ENCODE assay signal across 10 mouse cellular contexts in the genomic region with DNA sequence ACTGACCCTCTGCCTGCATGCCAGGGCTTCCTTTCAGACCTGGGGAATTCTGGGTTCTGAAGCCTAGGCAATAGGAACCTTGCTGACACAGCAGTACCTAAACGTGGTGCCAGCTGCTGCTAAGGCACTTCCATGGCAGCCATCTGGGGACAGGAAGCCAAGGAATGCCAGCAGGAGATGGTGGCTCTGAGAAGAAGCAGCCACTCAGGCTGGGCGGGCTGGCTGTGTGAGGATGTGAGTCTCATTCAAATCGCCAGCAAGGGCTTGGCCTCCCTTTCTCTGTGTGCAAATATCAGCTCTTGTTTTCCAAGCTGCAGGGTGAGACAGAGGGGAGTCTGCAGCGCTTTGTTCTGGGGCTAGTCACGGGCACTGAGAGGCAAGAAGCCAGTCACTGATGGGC.
DNase-seq lines count a peak whose midpoint lies in the region; ATAC-seq and TF ChIP-seq lines count a peak whose summit lies in the region.
"Had no signal": no experiment of that assay in that cellular context is flagged by ENCODE, and none has a peak within 500 bp of the region (broad histone marks: within the 10 kb centered on the region; RNA-seq: fewer than 3 reads in every experiment).

No protein-coding gene starts in this region.

- H3K4me3 ChIP-seq in forebrain, embryonic 15.5 days: no peak overlapping the region
- no peak overlapping the region for H3K4me3 ChIP-seq in olfactory bulb, adult 2 months (ENCODE audit: insufficient read depth, low read depth, low read length)
- H3K4me3 ChIP-seq: embryonic facial prominence, embryonic 12.5 days had no signal

- H3K9ac ChIP-seq in forebrain, embryonic 15.5 days (replicated peaks): no peak overlapping the region
- H3K9ac ChIP-seq: embryonic facial prominence, embryonic 12.5 days; lung, embryonic 14.5 days had no signal

- peaks cover 6% of the 10 kb centered on the region; the same call in 1 of the 2 replicates for H3K9me3 ChIP-seq in forebrain, embryonic 15.5 days

- TF ChIP-seq CTCF in brain, embryonic 14.5 days (IDR thresholded peaks at IDR 0.05; ENCODE audit: borderline replicate concordance, extremely low read depth, insufficient read depth, insufficient read length): no peak
- TF ChIP-seq CTCF in olfactory bulb, adult 2 months (IDR thresholded peaks at IDR 0.05; ENCODE audit: insufficient read depth, low read depth, low read length): no peak

- 24% methylated on average over 5 of the region's 5 CpGs for WGBS in forebrain, embryonic 15.5 days
- WGBS in olfactory bulb, adult 2 months: 17% methylated on average over 5 of the region's 5 CpGs

- peak; percentile 73 for DNase-seq in brain, embryonic 14.5 days (ENCODE audit: low read depth)
- peak; percentile 21 to 40 for DNase-seq in layer of hippocampus, postnatal 36 days
- no peak for DNase-seq in urinary bladder, adult 18-20 months (ENCODE audit: low spot score in 2 of 2)
- no peak for DNase-seq in B cell, adult 2 months
- DNase-seq in kidney, postnatal 14 days: no peak
- DNase-seq in spleen, adult 18-20 months: no peak
- DNase-seq: lung, embryonic 14.5 days had no signal

- H3K27ac ChIP-seq in forebrain, embryonic 15.5 days (replicated peaks): peak overlapping the region; percentile 49; the same call in 1 of the 2 replicates
- peak overlapping the region; percentile 87 for H3K27ac ChIP-seq in olfactory bulb, adult 2 months (ENCODE audit: insufficient read depth, low read depth, low read length)
- H3K27ac ChIP-seq: embryonic facial prominence, embryonic 12.5 days had no signal

- H3K36me3 ChIP-seq in forebrain, embryonic 15.5 days: peaks cover 23% of the 10 kb centered on the region
- H3K36me3 ChIP-seq: embryonic facial prominence, embryonic 12.5 days had no signal

- ATAC-seq in forebrain, embryonic 15.5 days (replicated peaks): no peak

- TF ChIP-seq POLR2A in brain, embryonic 14.5 days (IDR thresholded peaks at IDR 0.05; ENCODE audit: borderline replicate concordance, extremely low read depth, insufficient read depth, insufficient read length, poor library complexity, severe bottlenecking): no peak
- no peak for TF ChIP-seq POLR2A in olfactory bulb, adult 2 months (IDR thresholded peaks at IDR 0.05; ENCODE audit: insufficient read depth, low read depth, low read length)

- no peak overlapping the region for H3K4me2 ChIP-seq in forebrain, embryonic 15.5 days (replicated peaks)
- H3K4me2 ChIP-seq: embryonic facial prominence, embryonic 12.5 days; lung, embryonic 14.5 days had no signal

- no peaks in the 10 kb centered on the region for H3K27me3 ChIP-seq in forebrain, embryonic 15.5 days
- H3K27me3 ChIP-seq: embryonic facial prominence, embryonic 12.5 days had no signal

- peaks cover 6% of the 10 kb centered on the region for H3K4me1 ChIP-seq in forebrain, embryonic 15.5 days
- peaks cover 41% of the 10 kb centered on the region for H3K4me1 ChIP-seq in olfactory bulb, adult 2 months (ENCODE audit: control insufficient read depth, insufficient read depth, low read length)
- H3K4me1 ChIP-seq: embryonic facial prominence, embryonic 12.5 days had no signal

Comparison
In these comparisons a context has a peak if more than half of its experiments do, and no peak if none do; other contexts are left out.
1. DNase-seq: peak in brain, embryonic 14.5 days (single experiment) and layer of hippocampus, postnatal 36 days (2 of 2); none in urinary bladder, adult 18-20 months (0 of 2), B cell, adult 2 months (0 of 2), kidney, postnatal 14 days (single experiment) and spleen, adult 18-20 months (0 of 2).